Mouse (Mus musculus) G1E (cell line): Measurements from ENCODE around the gene Mboat1. TPM values are rescaled to one million over a fixed set of nuclear protein-coding genes. Genes with fewer than 3 reads are reported as not detected.

Source experiments
- ATAC-seq: 2 replicates; pipeline ENCODE4 v1.8.0; 2016; ENCODE audit warnings: mild to moderate bottlenecking; ENCODE audit not compliant: insufficient number of reproducible peaks, poor library complexity, low FRiP score, severe bottlenecking; ENCODE audit errors: extremely low read depth
- DNase-seq: peaks from one replicate; pipeline ENCODE4 v3.0.0; 2012; ENCODE audit warnings: low spot score
- H3K27me3 ChIP-seq: 2 replicates; pipeline ENCODE4 v1.6.1; 2012; ENCODE audit warnings: mild to moderate bottlenecking, low read length, inconsistent platforms; ENCODE audit not compliant: insufficient read depth
- H3K36me3 ChIP-seq: replicated peaks from 2 replicates; pipeline ENCODE3; 2012; ENCODE audit warnings: mild to moderate bottlenecking, inconsistent platforms
- H3K4me1 ChIP-seq: 2 replicates; pipeline ENCODE4 v1.6.1; 2012; ENCODE audit warnings: low read depth, low read length, inconsistent platforms, mixed read lengths; ENCODE audit not compliant: insufficient read depth
- H3K4me3 ChIP-seq: 2 replicates; pipeline ENCODE4 v1.5.1; 2012; ENCODE audit warnings: low read depth, mild to moderate bottlenecking, inconsistent platforms, low read length, moderate library complexity, mixed read lengths
- H3K9me3 ChIP-seq: replicated peaks from 2 replicates; pipeline ENCODE4 v1.6.1; 2012; ENCODE audit warnings: inconsistent platforms
- CTCF ChIP-seq: IDR thresholded peaks from 2 replicates; pipeline ENCODE4 v1.5.1; 2012; ENCODE audit warnings: low read depth, low read length, inconsistent platforms, mixed read lengths
- GATA1 ChIP-seq: IDR thresholded peaks from 2 replicates; pipeline ENCODE4 v1.6.1; 2012; ENCODE audit warnings: borderline replicate concordance, low read length, inconsistent platforms, mixed read lengths
- GATA2 ChIP-seq: IDR thresholded peaks from 2 replicates; pipeline ENCODE4 v1.6.1; 2012; ENCODE audit warnings: low read depth, low read length, inconsistent platforms, borderline replicate concordance
- POLR2AphosphoS5 ChIP-seq: IDR thresholded peaks from 2 replicates; pipeline ENCODE4 v1.6.1; 2012; ENCODE audit warnings: low read depth, low read length, inconsistent platforms; ENCODE audit not compliant: insufficient replicate concordance
- TAL1 ChIP-seq: conservative IDR thresholded peaks from 2 replicates; pipeline ENCODE4 v1.6.1; 2012; ENCODE audit warnings: low read depth, low read length, inconsistent platforms, mixed read lengths
- polyA plus RNA-seq: library from polyadenylated mRNA; stranded (reverse); fragments of >175 nt; gene quantifications from 2 replicates; pipeline ENCODE4 v1.2.3, GENCODE M21; 2012
- total RNA-seq, 2 experiments: library from RNA; stranded (forward) in 1 of 2; stranded (reverse) in 1 of 2; fragments of 200-1000 nt in 1 of 2; fragments of >200 nt in 1 of 2; fragmentation: Nextera tagmentation in 1 of 2; gene quantifications; 2 replicates each; pipeline ENCODE4 v1.2.3; 2014 to 2017

Mboat1 gene
- total and polyA plus RNA-seq, 3 experiments = 0.49 TPM; not detected in 2

DNA sequence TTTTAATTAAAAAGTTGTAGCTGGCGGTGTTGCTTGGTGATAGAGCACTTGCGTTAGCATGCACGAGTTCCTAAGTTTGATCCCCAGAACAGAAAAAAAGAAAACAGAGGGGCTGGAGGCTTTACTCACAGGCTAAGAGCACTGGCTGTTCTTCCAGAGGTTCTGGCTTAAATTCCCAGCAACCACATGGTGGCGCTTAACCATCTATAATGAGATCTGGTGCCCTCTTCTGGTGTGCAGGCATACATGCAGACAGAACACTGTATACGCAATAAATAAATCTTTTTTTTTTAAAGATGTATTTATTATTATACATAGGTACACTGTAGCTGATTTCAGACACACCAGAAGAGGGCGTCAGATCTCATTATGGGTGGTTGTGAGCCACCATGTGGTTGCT lies 88.4 kb downstream of the Mboat1 start:
- Histone ChIP-seq H3K36me3 (no peaks in the 10 kb centered on the region), H3K27me3 (no peaks in the 10 kb centered on the region), H3K4me3 (no peak overlapping the region), H3K9me3 (no peaks in the 10 kb centered on the region), H3K4me1 (no peaks in the 10 kb centered on the region)
- ATAC-seq (no peak), DNase-seq (no peak)
- TF ChIP-seq GATA2 (no peak), POLR2AphosphoS5 (no peak), CTCF (no peak), TAL1 (no peak), GATA1 (no peak)

DNA sequence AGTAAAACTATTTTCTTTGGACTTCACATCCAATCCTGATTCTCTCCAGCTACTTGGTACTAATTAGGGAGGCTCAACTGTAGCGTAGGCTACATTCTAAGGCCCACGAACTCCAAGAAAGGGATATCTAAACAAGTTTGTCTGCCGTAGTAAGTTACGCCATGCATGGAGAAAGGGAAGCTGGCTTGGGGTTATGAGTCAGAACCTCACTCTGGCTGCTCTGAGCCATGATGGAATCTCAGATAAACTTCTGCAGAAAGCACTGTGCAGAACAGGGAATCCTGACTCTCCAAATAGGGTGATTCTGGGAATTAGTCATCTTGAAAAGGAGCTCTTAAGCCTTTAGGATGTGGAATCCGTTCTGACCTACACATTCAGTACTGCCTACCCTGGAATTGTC lies 92.5 kb downstream of the Mboat1 start:
- ATAC-seq (no peak), DNase-seq (no peak)
- no peak for TF ChIP-seq TAL1
- no peak for TF ChIP-seq GATA1
- no peak for TF ChIP-seq CTCF
- TF ChIP-seq GATA2 = no peak
- TF ChIP-seq POLR2AphosphoS5 = no peak
- Histone ChIP-seq H3K27me3 (peaks cover 7% of the 10 kb centered on the region; the same call in 1 of the 2 replicates), H3K4me3 (no peak overlapping the region), H3K4me1 (no peaks in the 10 kb centered on the region), H3K9me3 (no peaks in the 10 kb centered on the region), H3K36me3 (no peaks in the 10 kb centered on the region)

DNA sequence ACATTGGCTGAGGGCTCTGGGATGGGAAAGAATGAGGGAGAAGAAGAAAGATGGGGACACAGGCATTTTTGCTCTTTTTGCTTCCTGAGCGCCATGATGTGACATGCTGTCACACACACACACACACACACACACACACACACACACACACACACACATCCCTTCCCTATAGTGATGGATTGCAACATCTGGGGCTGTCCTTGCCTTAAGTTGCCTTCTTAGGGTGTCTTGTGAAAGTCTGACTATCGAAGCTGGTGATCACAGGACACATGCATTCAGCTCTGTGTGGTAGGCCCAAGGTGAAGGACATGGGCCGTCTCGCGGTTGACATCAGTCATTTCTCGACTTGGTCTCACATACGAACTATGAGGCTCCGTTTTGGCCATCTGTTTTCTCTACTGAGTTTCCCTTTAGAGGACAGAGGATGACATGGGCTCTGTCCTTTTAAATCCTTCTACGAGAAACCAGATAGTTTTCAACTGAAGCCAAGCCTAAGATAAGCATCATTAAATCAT lies 93.4 kb downstream of the Mboat1 start:
- no peaks in the 10 kb centered on the region for H3K4me1 ChIP-seq
- H3K4me3 ChIP-seq = no peak overlapping the region
- no peak for ATAC-seq
- TF ChIP-seq GATA2 (no peak), GATA1 (no peak), CTCF (no peak), POLR2AphosphoS5 (no peak), TAL1 (no peak)
- no peak for DNase-seq
- no peaks in the 10 kb centered on the region for H3K36me3 ChIP-seq
- H3K27me3 ChIP-seq = peaks cover 7% of the 10 kb centered on the region; the same call in 1 of the 2 replicates
- H3K9me3 ChIP-seq = no peaks in the 10 kb centered on the region

DNA sequence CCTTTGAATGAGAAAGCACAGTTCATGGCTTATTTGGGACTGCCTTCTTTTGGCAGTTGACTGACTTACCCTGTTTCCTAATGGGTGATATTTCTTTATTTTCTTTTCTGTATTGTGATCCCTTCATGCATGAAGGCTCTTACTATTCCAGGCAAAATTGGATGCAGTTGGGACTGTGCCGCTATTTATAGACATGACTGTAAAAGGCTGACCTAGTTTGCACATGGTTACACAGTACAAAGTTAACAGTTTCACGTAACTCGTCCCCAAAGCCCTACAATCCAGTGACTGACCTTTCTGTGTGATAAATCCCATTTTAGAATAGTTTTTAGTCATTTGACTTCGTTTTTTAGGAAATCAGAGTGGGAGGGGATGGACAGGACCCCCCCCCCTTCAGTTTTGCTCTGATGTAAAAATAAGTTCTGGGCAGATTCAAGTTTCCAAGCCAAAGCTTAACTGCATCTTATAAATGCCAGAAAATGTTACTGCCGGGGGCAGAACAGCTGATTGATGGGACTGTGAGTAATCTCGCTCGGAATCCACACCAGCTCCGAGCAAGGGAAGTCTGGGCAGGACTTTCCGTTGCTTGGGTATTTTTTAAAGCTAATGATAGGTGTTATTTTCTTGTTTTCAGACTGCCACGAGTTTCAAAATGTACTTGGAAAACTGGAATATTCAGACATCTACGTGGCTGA lies 98.9 kb downstream of the Mboat1 start:
- ATAC-seq = no peak

DNA sequence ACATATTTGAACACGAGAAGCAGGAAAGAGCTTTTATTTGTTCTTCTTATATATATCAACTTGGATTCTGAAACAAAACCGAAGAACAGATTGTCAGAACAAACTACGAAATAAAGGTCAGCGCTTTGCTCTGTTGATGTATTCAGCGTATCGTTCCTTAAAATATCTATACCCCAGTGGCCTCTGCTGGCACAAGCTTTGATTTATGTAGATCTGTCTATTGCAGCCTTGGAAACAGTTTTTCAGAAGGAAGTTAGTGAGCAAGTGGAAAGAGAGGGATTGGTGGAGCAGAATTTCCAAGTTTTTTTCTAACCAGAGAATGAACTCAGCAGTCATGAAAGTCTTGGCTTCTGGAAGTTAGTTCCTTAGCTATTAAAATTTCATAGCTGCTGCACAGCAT lies 103.1 kb downstream of the Mboat1 start:
- no peaks in the 10 kb centered on the region for H3K4me1 ChIP-seq

More for the DNA sequence above, 98.9 kb downstream of the Mboat1 start:
- no peak for DNase-seq
- no peaks in the 10 kb centered on the region for H3K4me1 ChIP-seq
- TF ChIP-seq GATA2 = no peak
- TF ChIP-seq CTCF = no peak
- no peak for TF ChIP-seq GATA1
- no peak for TF ChIP-seq POLR2AphosphoS5
- no peak for TF ChIP-seq TAL1
- no peak overlapping the region for H3K4me3 ChIP-seq
- peaks cover 7% of the 10 kb centered on the region; the same call in 1 of the 2 replicates for H3K27me3 ChIP-seq
- no peaks in the 10 kb centered on the region for H3K9me3 ChIP-seq
- H3K36me3 ChIP-seq = no peaks in the 10 kb centered on the region

DNA sequence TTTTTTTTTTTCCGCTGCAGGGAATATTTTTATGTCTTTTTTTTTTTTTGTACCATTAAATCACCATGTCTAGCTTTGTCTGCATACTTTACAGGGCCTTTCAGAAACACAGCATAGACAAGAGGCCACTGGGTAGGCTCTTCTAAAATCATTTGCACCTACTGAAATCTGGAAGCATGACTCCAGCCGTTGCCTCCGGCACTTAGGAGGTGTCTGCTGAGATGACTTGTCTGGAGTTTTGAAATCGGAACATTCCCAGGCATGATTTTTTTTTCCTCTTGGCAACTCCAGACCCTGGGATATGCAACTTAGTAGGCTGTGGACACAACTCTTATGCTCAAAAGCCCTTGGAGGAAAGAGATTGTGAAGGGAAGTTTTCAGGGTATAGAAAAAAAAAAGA lies 109.3 kb downstream of the Mboat1 start:
- ATAC-seq = no peak
- H3K4me1 ChIP-seq = no peaks in the 10 kb centered on the region
- H3K36me3 ChIP-seq = no peaks in the 10 kb centered on the region

More for the DNA sequence above, 103.1 kb downstream of the Mboat1 start:
- no peak for DNase-seq
- no peaks in the 10 kb centered on the region for H3K36me3 ChIP-seq
- no peak overlapping the region for H3K4me3 ChIP-seq
- no peak for ATAC-seq
- H3K9me3 ChIP-seq = no peaks in the 10 kb centered on the region
- TF ChIP-seq TAL1 = no peak
- TF ChIP-seq CTCF = no peak
- no peak for TF ChIP-seq GATA1
- TF ChIP-seq GATA2 = no peak
- 0 out of 2 replicates have a peak, but pooled peaks cover 2% of the 10 kb centered on the region for H3K27me3 ChIP-seq

More for the DNA sequence above, 109.3 kb downstream of the Mboat1 start:
- Histone ChIP-seq H3K9me3 (no peaks in the 10 kb centered on the region), H3K4me3 (no peak overlapping the region), H3K27me3 (peaks cover 4% of the 10 kb centered on the region; the same call in 1 of the 2 replicates)
- DNase-seq = no peak
- no peak for TF ChIP-seq POLR2AphosphoS5
- no peak for TF ChIP-seq TAL1
- TF ChIP-seq GATA2 = no peak
- no peak for TF ChIP-seq CTCF
- TF ChIP-seq GATA1 = no peak
